Mouse (Mus musculus) stomach, embryonic 14.5 days (tissue): ENCODE measurements at regions not wholly inside any gene's neighbourhood (a gene's known extent, or its start where the extent isn't known, plus 50 kb on each side); places are given as distances from the start of the nearest gene placed in this dataset.
A peak's percentile ranks its signal among the peaks of the same experiment; 100 is the strongest.

Experiments
- ATAC-seq: fragments of 200-750 bp; cut with Nextera tagmentation; 2 replicates; pipeline ENCODE4 v1.8.0; 2017; ENCODE audit warnings: low read depth, moderate TSS enrichment; ENCODE audit not compliant: insufficient number of reproducible peaks, insufficient read depth, low FRiP score
- H3K27ac ChIP-seq: fragments of 300-500 bp; sonication (generic); 2 replicates; pipeline ENCODE4 v1.5.1; 2014; ENCODE audit warnings: mild to moderate bottlenecking, low read length, moderate library complexity, mixed read lengths
- H3K27me3 ChIP-seq: fragments of 300-500 bp; sonication (generic); 2 replicates; pipeline ENCODE4 v1.6.1; 2014; ENCODE audit warnings: low read length, control low read depth, mixed read lengths; ENCODE audit not compliant: control insufficient read depth, insufficient read depth
- H3K36me3 ChIP-seq: fragments of 300-500 bp; sonication (generic); 2 replicates; pipeline ENCODE4 v1.6.1; 2014; ENCODE audit warnings: mild to moderate bottlenecking, control low read depth, low read length, moderate library complexity, mixed read lengths; ENCODE audit not compliant: control insufficient read depth, insufficient read depth
- H3K4me1 ChIP-seq: fragments of 300-500 bp; sonication (generic); 2 replicates; pipeline ENCODE4 v1.6.1; 2014; ENCODE audit warnings: low read length, control low read depth, mixed read lengths; ENCODE audit not compliant: control insufficient read depth, insufficient read depth
- H3K4me2 ChIP-seq: fragments of 300-500 bp; sonication (generic); replicated peaks from 2 replicates; pipeline ENCODE4 v1.6.1; 2014; ENCODE audit warnings: low read depth, low read length, control low read depth
- H3K4me3 ChIP-seq: fragments of 300-500 bp; sonication (generic); 2 replicates; pipeline ENCODE4 v1.5.1; 2014; ENCODE audit warnings: low read depth, low read length, control low read depth
- H3K9ac ChIP-seq: fragments of 300-500 bp; sonication (generic); replicated peaks from 2 replicates; pipeline ENCODE4 v1.6.1; 2014; ENCODE audit warnings: low read depth, mild to moderate bottlenecking, control low read depth, low read length, moderate library complexity, mixed read lengths
- H3K9me3 ChIP-seq: fragments of 300-500 bp; sonication (generic); 2 replicates; pipeline ENCODE4 v1.6.1; 2016; ENCODE audit warnings: low read depth, low read length, control low read depth; ENCODE audit not compliant: control insufficient read depth
- WGBS: fragments of 180-500 bp; shearing (Covaris S2); extraction: QIAGEN DNeasy Blood & Tissue Kit; methylation state at CpG from one replicate; pipeline ENCODE4 v1.1.7; 2014; 5-methylcytosine and 5-hydroxymethylcytosine counted together

DNA sequence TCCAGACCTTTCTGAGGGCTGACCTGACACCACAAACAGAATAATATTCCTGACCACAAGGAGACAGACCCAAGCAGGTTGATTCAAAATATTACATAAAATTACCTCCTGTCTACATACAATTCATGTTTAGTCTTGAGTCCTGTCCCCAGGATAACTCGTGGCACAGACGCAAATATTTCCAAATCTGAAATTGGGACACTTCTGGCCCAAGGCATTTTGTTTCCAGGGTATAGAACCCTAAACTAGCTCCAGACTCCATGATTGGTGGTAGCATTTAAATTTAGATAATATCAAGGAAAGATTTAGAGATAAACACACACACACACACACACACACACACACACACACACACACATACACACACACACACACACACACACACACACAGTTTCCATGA, 498.7 kb downstream of the Med13l start:
- H3K4me2 ChIP-seq, result no peak overlapping the region
- H3K36me3 ChIP-seq, result no peaks in the 10 kb centered on the region
- 0 out of 2 replicates have a peak, but pooled peaks cover 4% of the 10 kb centered on the region for H3K27me3 ChIP-seq
- no peak overlapping the region for H3K4me3 ChIP-seq
- ATAC-seq, result no peak
- no peak overlapping the region for H3K9ac ChIP-seq
- WGBS, result 93% methylated on average over 2 of the region's 2 CpGs
- no peak overlapping the region for H3K27ac ChIP-seq
- H3K4me1 ChIP-seq, result no peaks in the 10 kb centered on the region
- H3K9me3 ChIP-seq, result no peaks in the 10 kb centered on the region

GRCm38 (mm10) chr5:119060886-119061285, 500.4 kb downstream of the Med13l start:
- Histone ChIP-seq H3K9ac (no peak overlapping the region), H3K4me2 (no peak overlapping the region), H3K9me3 (no peaks in the 10 kb centered on the region), H3K36me3 (no peaks in the 10 kb centered on the region), H3K27me3 (no peaks in the 10 kb centered on the region), H3K4me3 (no peak overlapping the region), H3K4me1 (no peaks in the 10 kb centered on the region), H3K27ac (no peak overlapping the region)
- 72% methylated on average over 4 of the region's 4 CpGs for WGBS
- ATAC-seq, result no peak

DNA sequence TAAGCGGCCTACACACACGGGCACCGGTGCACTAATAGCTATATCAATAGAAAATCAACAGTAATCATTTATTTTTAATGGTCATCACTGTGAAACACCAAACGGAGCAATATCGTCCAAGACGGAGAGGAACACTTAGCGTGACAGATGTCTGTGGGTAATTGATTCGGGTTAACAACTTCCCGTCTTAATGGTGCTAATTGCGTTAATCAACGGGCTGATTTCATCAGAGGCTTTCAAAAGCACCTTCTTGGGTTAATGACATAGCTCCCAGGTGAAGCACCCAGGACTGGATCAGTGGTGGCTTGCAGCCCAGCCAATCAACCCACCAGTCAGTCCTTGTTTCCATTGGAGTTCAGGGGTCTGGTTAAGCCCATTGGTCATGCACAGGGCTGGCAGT, 502.0 kb downstream of the Med13l start:
- ATAC-seq, result no peak
- Histone ChIP-seq H3K36me3 (no peaks in the 10 kb centered on the region), H3K27ac (no peak overlapping the region), H3K4me1 (no peaks in the 10 kb centered on the region), H3K9me3 (no peaks in the 10 kb centered on the region), H3K27me3 (no peaks in the 10 kb centered on the region), H3K4me2 (no peak overlapping the region), H3K9ac (no peak overlapping the region), H3K4me3 (no peak overlapping the region)
- 83% methylated on average over 11 of the region's 11 CpGs for WGBS

GRCm38 (mm10) chr5:119066666-119067065, 506.2 kb downstream of the Med13l start:
- H3K4me3 ChIP-seq, result no peak overlapping the region
- no peak overlapping the region for H3K4me2 ChIP-seq
- no peaks in the 10 kb centered on the region for H3K27me3 ChIP-seq
- H3K36me3 ChIP-seq, result no peaks in the 10 kb centered on the region
- no peaks in the 10 kb centered on the region for H3K4me1 ChIP-seq
- WGBS, result 52% methylated on average over 6 of the region's 6 CpGs
- ATAC-seq, result no peak
- no peak overlapping the region for H3K27ac ChIP-seq
- H3K9ac ChIP-seq, result no peak overlapping the region
- no peaks in the 10 kb centered on the region for H3K9me3 ChIP-seq

DNA sequence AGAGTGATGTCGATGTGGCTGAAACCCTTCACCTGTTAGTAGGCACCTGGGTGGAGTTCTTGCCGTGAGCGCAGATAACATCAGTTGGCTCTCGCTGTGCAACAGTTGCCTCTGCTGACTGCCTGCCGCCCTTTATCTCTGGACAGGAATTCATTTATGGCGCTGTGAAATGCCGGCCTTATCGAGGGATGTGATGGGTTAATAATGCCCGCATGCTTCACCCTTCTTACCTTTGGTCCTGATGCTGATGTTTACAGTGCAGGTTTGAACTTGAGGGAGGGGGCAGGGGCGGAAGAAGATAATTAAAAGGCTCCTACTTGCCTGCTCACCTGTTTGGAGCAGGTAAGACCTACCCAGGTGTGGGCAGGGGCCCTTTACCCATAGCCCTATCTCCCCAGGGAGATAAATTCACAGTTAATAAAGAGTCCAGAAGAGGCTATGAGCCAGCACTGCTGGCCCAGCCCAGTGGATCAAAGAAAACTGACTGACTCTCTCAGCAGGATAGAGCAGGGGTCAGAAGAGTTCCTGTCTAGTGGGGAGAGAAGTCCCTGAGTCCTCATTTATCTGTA, 509.4 kb downstream of the Med13l start:
- Histone ChIP-seq H3K27me3 (no peaks in the 10 kb centered on the region), H3K4me2 (no peak overlapping the region), H3K36me3 (no peaks in the 10 kb centered on the region), H3K4me1 (no peaks in the 10 kb centered on the region), H3K9ac (no peak overlapping the region), H3K27ac (no peak overlapping the region), H3K4me3 (no peak overlapping the region), H3K9me3 (no peaks in the 10 kb centered on the region)
- ATAC-seq, result no peak
- WGBS, result 56% methylated on average over 10 of the region's 10 CpGs

- no peaks in the 10 kb centered on the region for H3K9me3 ChIP-seq
- H3K4me2 ChIP-seq, result no peak overlapping the region
- H3K27ac ChIP-seq, result no peak overlapping the region
- 93% methylated on average over 14 of the region's 14 CpGs for WGBS
- no peak for ATAC-seq
- H3K4me3 ChIP-seq, result no peak overlapping the region
- no peak overlapping the region for H3K9ac ChIP-seq
- no peaks in the 10 kb centered on the region for H3K36me3 ChIP-seq
- H3K4me1 ChIP-seq, result no peaks in the 10 kb centered on the region
- H3K27me3 ChIP-seq, result no peaks in the 10 kb centered on the region
Measured at GRCm38 (mm10) chr5:119072712-119073111, 512.2 kb downstream of the Med13l start.

DNA sequence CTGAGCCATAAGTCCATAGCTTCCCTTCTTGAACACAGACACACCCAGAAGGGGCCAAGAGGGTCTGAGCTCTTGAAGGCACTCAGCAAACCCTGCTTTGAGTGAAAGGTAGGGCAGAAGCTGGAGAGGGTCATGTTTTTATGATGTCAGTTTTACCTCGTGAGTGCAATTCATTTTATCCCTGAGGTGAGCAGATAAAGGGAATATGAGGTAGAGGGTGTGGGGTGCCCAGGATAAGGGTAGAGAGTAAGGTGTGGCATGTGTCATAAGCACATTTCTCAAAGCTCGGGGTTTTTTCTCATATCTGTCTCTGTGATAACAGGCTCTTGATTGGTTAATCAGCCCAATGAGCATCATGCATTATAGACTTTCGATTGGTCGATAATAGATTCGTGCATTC, 520.3 kb downstream of the Med13l start:
- Histone ChIP-seq H3K4me1 (peaks cover 2% of the 10 kb centered on the region; the same call in 1 of the 2 replicates), H3K27me3 (no peaks in the 10 kb centered on the region), H3K4me3 (no peak overlapping the region), H3K9me3 (no peaks in the 10 kb centered on the region), H3K36me3 (no peaks in the 10 kb centered on the region), H3K9ac (no peak overlapping the region), H3K4me2 (no peak overlapping the region), H3K27ac (no peak overlapping the region)
- ATAC-seq, result no peak
- 80% methylated on average over 5 of the region's 5 CpGs for WGBS

GRCm38 (mm10) chr5:119082895-119083294, 522.4 kb downstream of the Med13l start:
- peaks cover 16% of the 10 kb centered on the region; the same call in 1 of the 2 replicates for H3K4me1 ChIP-seq
- no peak overlapping the region for H3K9ac ChIP-seq
- no peaks in the 10 kb centered on the region for H3K9me3 ChIP-seq
- H3K27ac ChIP-seq, result no peak overlapping the region
- 47% methylated on average over 15 of the region's 15 CpGs for WGBS
- H3K4me2 ChIP-seq, result no peak overlapping the region
- no peak for ATAC-seq
- 0 out of 2 replicates have a peak, but pooled peaks cover 3% of the 10 kb centered on the region for H3K27me3 ChIP-seq
- H3K4me3 ChIP-seq, result no peak overlapping the region
- H3K36me3 ChIP-seq, result no peaks in the 10 kb centered on the region

- Histone ChIP-seq H3K4me3 (peak overlapping the region; percentile 17; the same call in 1 of the 2 replicates), H3K9me3 (no peaks in the 10 kb centered on the region), H3K4me2 (peak overlapping the region; percentile 38), H3K27ac (no peak overlapping the region), H3K9ac (no peak overlapping the region), H3K36me3 (no peaks in the 10 kb centered on the region), H3K27me3 (no peaks in the 10 kb centered on the region), H3K4me1 (0 out of 2 replicates have a peak, but pooled peaks cover 4% of the 10 kb centered on the region)
- 5% methylated on average over 17 of the region's 17 CpGs for WGBS
- ATAC-seq, result no peak
Measured at GRCm38 (mm10) chr5:119097576-119098193, 537.2 kb downstream of the Med13l start.
